Mouse (Mus musculus) layer of hippocampus, adult 18-20 months (tissue): Measurements from ENCODE around the gene Ofcc1. TPM values are rescaled to one million over a fixed set of nuclear protein-coding genes. Genes with fewer than 3 reads are reported as not detected.

Source experiments
- DNase-seq, 2 experiments: peaks; one replicate each; pipeline ENCODE4 v3.0.0; 2022; ENCODE audit warnings: low spot score in 2 of 2
- total RNA-seq, 2 experiments: library from RNA; stranded (reverse); gene quantifications; 2 replicates each; pipeline ENCODE4 v1.2.3; 2021

Gene Ofcc1
- total RNA-seq, 2 experiments from 2014 or later = not detected

- DNase-seq = no peak
Observed at GRCm38 (mm10) chr13:40258757-40259156, 102.5 kb downstream of the Ofcc1 start.

DNA sequence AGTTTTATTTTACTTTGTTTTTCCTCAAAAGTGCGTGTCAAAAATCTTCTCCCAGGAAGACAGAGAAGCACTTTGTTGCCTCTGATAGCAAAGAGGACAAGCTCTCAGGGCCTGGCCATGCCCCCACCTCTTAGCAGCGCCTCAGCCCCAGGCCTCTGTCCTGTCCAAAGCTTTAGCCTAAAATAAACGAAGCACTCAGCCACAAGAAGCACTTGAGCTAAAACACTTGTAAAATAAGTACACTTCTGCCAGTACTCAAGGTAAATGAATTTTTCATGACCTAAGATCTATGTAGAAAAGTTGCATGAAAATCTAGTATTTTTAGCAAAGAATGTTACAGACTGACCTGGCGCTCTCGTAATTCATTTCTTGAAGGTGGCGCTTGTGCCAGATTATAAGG lies 117.4 kb downstream of the Ofcc1 start:
- DNase-seq = no peak

DNA sequence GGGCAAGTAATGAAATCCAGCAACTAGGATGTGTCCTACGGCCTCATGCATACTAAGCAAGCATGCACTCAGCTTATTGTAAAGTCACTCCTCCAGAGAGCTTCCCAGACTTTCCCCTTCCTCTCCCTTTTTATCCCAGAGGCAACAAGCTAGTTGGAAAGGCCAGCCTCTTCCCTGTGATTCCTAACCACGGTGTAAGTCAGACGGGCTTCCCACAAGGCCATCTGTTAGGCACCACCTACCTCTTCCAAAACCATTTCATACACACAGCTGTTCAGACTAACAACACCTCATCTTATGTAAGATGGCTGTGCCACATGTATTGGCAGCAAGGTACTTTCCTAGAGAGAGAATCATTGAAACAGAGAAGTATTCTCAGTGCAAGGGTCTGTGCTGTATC lies 124.9 kb downstream of the Ofcc1 start:
- DNase-seq = peak in 1 of 2 experiments; percentile 22

DNA sequence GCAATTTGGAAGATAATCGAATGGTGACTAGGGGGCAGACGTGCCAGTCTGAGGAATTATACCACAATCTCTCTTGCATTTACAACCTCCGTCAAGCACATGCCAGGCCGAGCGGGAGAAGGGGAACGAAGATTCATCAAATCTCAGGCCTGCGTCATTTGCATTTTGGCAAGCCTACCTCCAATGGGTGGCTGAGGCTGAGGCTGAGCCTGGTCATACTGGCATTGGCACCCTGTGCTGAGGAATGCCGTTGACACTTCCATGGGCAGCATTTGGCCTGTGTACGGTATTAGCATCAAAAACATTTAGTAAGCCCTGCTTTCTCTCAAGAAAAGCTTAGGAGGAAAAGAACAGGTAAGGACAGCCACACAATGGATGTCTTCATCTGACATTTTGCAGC lies 152.9 kb downstream of the Ofcc1 start:
- DNase-seq = no peak

DNA sequence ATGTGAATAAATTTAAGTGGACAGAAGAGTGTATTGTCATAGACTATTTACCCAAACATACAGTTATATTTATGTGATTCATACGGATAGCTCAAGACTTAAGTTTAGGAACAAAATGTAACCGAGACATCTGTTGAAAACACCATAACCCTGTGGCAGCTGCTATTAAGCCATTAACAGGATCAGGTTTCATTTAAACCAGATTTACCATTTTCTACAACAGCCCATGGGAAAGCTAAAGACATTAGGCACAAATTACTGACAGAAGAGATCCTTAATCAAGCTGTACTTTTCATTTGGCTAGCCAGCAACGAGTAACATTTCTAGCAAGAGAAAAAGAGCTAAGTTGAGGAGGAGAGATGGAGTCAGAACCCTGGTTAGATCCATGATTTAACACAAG lies 179.5 kb downstream of the Ofcc1 start:
- no peak for DNase-seq

- DNase-seq = no peak
Observed at GRCm38 (mm10) chr13:40171775-40172174, 189.5 kb downstream of the Ofcc1 start.

DNA sequence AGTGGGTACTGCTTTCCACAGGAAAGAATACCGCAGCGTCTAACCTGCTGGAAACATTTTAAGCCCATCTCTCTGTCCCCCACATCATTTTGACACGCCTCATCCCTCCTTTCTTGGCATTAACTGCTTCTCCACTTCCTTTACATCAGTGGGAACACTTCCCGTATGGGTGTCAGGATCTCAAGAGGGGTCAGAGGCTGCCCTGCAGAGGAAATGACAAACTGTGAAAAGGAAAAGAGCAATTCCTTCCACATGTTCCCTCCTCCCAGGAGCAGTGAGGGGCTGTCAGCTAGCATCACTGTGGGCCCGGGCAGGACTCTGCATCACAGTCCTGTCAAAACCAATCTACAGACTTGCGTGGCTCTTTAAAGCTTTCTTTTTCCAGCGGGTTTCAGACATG lies 193.4 kb downstream of the Ofcc1 start:
- no peak for DNase-seq

- DNase-seq = no peak
Observed at GRCm38 (mm10) chr13:40155466-40155865, 205.8 kb downstream of the Ofcc1 start.

- DNase-seq = no peak
Observed at GRCm38 (mm10) chr13:40139906-40140305, 221.3 kb downstream of the Ofcc1 start.

- no peak for DNase-seq
Observed at GRCm38 (mm10) chr13:40136096-40136495, 225.2 kb downstream of the Ofcc1 start.

DNA sequence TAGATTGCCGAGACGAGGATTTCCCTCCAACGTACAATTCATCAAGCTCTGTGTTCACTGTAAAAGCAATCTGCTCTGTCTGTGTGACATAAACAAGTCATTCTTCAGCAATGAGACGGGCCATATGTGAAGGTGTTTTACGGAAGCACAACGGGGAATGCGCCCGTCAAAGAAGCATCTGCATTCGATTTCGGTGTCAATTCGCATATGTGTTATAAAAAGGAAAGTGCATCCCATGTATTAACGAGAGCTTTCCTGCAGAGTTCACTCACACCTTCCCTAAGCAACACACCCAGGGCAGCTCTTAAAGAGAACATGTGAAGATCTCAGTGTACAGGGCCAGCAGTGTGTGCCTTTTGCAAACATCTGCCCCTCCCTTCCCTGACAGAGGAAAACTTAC lies 225.6 kb downstream of the Ofcc1 start:
- no peak for DNase-seq

GRCm38 (mm10) chr13:40123868-40124267 lies 237.4 kb downstream of the Ofcc1 start:
- no peak for DNase-seq

DNA sequence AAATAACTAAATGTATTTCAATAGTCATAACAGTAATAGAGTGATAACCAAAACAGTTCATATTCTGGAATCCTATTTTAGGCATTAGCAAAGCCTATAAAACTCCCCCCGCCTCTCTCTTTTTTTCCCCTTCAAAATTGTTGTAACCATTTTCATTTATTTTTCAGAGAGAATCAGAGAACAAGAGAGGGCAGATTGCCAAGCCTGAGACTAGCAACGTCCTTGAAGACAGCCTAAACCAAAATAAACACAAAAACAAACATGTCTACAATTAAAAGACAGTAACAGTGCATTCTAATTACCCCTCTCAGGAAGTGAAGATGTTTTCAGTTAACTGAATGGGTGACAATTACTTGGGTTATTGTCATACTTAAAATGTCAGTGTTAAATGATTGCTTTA lies 248.9 kb downstream of the Ofcc1 start:
- no peak for DNase-seq

- no peak for DNase-seq
Observed at GRCm38 (mm10) chr13:40076236-40076635, 285.0 kb downstream of the Ofcc1 start.

GRCm38 (mm10) chr13:40074850-40075416 lies 286.3 kb downstream of the Ofcc1 start:
- DNase-seq = peak in 1 of 2 experiments; percentile 10

DNA sequence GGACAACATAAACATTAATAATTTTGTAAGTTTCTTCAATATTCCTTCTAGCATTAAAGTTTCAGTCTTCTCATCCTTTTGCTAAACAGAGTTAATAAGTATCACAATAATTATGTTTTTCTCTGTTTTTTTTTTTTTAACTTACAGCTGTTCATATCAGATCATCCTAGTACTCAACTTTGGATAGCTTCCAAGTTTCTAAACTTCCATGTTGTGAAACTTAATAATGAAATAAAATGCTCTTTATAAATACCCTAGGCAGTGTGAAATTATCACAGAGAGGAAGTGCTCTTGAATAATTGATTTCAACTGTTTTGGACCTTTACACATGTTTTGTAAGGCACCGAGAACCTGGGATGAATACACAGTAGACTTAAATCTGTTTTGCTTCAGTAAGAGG lies 291.2 kb downstream of the Ofcc1 start:
- DNase-seq = no peak

- DNase-seq = no peak
Observed at GRCm38 (mm10) chr13:40061281-40061680, 300.0 kb downstream of the Ofcc1 start.

- DNase-seq = no peak
Observed at GRCm38 (mm10) chr13:40037881-40038280, 323.4 kb downstream of the Ofcc1 start.

DNA sequence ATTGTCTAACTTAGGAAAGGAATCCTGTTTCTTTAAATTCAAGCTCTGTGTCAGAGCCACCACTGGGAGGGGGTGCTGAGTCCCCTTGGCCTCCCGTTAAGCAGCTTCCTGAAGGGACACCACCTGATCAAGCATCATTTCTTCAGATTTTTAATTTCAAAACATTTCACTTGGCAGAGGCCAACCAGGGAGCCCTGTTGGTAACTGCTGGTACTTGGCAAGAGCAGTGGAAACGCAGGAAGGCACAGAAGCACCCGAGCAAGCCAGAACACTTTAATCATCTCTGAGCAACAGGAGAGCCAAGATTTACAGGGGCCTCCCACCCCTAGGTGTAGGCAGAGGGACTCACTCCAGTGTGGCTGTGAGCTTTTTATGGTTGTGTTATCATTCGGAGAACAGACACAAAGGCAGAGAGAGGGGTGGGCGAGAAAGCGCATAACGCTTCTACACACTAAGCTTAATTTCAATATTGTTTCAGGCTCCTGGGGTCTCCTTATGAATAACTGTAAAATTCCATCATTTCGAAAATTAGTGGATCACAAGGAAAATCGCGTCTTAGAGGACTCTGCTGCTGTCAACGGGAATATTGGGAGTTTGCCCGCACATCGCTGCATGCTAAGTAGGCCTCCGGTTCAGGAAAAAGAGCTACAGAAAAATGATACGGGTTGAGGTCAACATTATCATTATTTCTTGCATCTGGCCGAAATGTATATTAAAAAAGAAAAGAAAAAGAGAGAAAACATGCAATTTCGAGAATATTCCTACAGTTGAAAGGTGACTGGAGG lies 324.1 kb downstream of the Ofcc1 start:
- DNase-seq = peak; percentile 31 to 54

GRCm38 (mm10) chr13:40029426-40029825 lies 331.8 kb downstream of the Ofcc1 start:
- DNase-seq = no peak

- DNase-seq = no peak
Observed at GRCm38 (mm10) chr13:40028827-40029226, 332.4 kb downstream of the Ofcc1 start.

- no peak for DNase-seq
Observed at GRCm38 (mm10) chr13:40025816-40026215, 335.4 kb downstream of the Ofcc1 start.

- DNase-seq = no peak
Observed at GRCm38 (mm10) chr13:40023201-40023777, 338.0 kb downstream of the Ofcc1 start.
